Mouse (Mus musculus) lung, embryonic 16.5 days (tissue): ENCODE results near the gene Dcp1b. TPM values are rescaled to one million over a fixed set of nuclear protein-coding genes. Genes with fewer than 3 reads are reported as not detected.
A peak's percentile ranks its signal among the peaks of the same experiment; 100 is the strongest.

Experiments
- ATAC-seq: fragments of 200-750 bp; cut with Nextera tagmentation; 2 replicates; pipeline ENCODE4 v1.8.0; 2017; ENCODE audit warnings: low read depth, mild to moderate bottlenecking, moderate library complexity
- H3K27ac ChIP-seq: fragments of 300-500 bp; sonication (generic); 2 replicates; pipeline ENCODE4 v1.5.1; 2014; ENCODE audit warnings: mild to moderate bottlenecking, control low read depth, low read length
- H3K27me3 ChIP-seq: fragments of 300-500 bp; sonication (generic); 2 replicates; pipeline ENCODE4 v1.6.1; 2014; ENCODE audit warnings: low read depth, low read length, mixed read lengths; ENCODE audit not compliant: control insufficient read depth, insufficient read depth
- H3K36me3 ChIP-seq: fragments of 300-500 bp; sonication (generic); 2 replicates; pipeline ENCODE4 v1.6.1; 2014; ENCODE audit warnings: low read length; ENCODE audit not compliant: control insufficient read depth, insufficient read depth
- H3K4me1 ChIP-seq: fragments of 300-500 bp; sonication (generic); replicated peaks from 2 replicates; pipeline ENCODE4 v1.6.1; 2014; ENCODE audit warnings: low read length, mixed read lengths; ENCODE audit not compliant: control insufficient read depth, insufficient read depth
- H3K4me2 ChIP-seq: fragments of 300-500 bp; sonication (generic); 2 replicates; pipeline ENCODE4 v1.6.1; 2014; ENCODE audit warnings: low read depth, low read length, control low read depth
- H3K4me3 ChIP-seq: fragments of 300-500 bp; sonication (generic); 2 replicates; pipeline ENCODE4 v1.5.1; 2014; ENCODE audit warnings: mild to moderate bottlenecking, low read length, control low read depth
- H3K9ac ChIP-seq: fragments of 300-500 bp; sonication (generic); 2 replicates; pipeline ENCODE4 v1.6.1; 2014; ENCODE audit warnings: low read length, control low read depth
- H3K9me3 ChIP-seq: fragments of 300-500 bp; sonication (generic); 2 replicates; pipeline ENCODE4 v1.6.1; 2016; ENCODE audit warnings: low read length; ENCODE audit not compliant: control insufficient read depth
- whole genome bisulfite sequencing: fragments of 180-500 bp; shearing (Covaris S2); extraction: QIAGEN DNeasy Blood & Tissue Kit; methylation state at CpG from one replicate; pipeline ENCODE4 v1.1.7; 2014; 5-methylcytosine and 5-hydroxymethylcytosine counted together
- polyA plus RNA-seq: library from polyadenylated mRNA; unstranded; fragments of >200 nt; fragmentation: Nextera tagmentation; extraction: Ambion mirVana; gene quantifications from 2 replicates; pipeline ENCODE4 v1.2.1, GENCODE M21; 2015

Dcp1b gene
- polyA plus RNA-seq, 1 experiment from 2014 or later = 8.3 TPM

DNA sequence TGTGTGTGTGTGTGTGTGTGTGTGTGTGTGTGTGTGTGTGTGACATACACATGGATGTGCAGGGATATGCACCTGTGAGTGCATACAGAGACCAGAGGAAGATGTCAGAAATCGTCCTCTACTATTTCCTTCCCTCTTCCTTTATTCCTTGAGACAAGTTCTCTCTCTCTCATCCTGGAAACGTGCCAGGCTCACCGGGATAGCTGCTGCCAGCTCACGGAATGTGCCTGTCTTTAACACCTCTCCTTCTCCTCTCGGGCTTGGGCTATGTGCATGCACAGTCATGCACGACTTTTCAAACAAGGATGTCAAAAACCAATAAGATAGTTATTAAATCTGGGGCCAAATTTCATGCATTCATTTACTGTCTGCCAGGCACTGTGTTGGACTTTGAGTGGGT, 12.6 kb downstream of the Dcp1b start:
- no peak overlapping the region for H3K4me3 ChIP-seq
- no peaks in the 10 kb centered on the region for H3K27me3 ChIP-seq
- no peak overlapping the region for H3K9ac ChIP-seq
- H3K4me1 ChIP-seq = no peaks in the 10 kb centered on the region
- 55% methylated on average over 6 of the region's 6 CpGs for WGBS
- H3K9me3 ChIP-seq = no peaks in the 10 kb centered on the region
- no peak for ATAC-seq
- H3K36me3 ChIP-seq = peaks cover 6% of the 10 kb centered on the region; the same call in 1 of the 2 replicates
- no peak overlapping the region for H3K27ac ChIP-seq
- no peak overlapping the region for H3K4me2 ChIP-seq

DNA sequence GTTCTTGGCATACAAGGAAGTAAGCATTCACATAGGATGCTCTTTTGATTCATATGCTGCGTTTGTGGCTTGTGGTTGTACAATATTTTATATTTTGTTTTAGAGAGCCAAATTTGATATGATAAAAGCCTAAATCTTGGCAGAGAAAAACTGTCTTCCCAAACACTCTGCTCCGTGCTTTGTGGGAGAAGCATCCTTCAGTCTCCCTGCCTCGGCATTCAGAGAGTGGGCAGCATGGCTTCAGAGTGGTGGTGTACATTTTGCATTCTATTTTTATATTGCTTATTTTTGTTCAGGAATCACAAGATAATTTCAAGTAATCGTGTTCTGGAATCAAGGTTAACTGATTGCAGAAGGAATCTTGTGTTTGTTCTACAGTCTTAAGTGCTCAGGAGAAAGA, 16.4 kb downstream of the Dcp1b start:
- no peaks in the 10 kb centered on the region for H3K27me3 ChIP-seq
- H3K4me1 ChIP-seq = no peaks in the 10 kb centered on the region; the same call in 1 of the 2 replicates
- no peak for ATAC-seq
- no peak overlapping the region for H3K4me2 ChIP-seq
- H3K9me3 ChIP-seq = no peaks in the 10 kb centered on the region
- H3K36me3 ChIP-seq = 0 out of 2 replicates have a peak, but pooled peaks cover 4% of the 10 kb centered on the region
- no peak overlapping the region for H3K27ac ChIP-seq
- H3K4me3 ChIP-seq = no peak overlapping the region
- 67% methylated on average over 4 of the region's 4 CpGs for WGBS
- H3K9ac ChIP-seq = no peak overlapping the region

GRCm38 (mm10) chr6:119193571-119194154, 18.6 kb downstream of the Dcp1b start:
- WGBS = 61% methylated on average over 15 of the region's 15 CpGs
- Histone ChIP-seq H3K27ac (no peak overlapping the region), H3K4me2 (no peak overlapping the region), H3K27me3 (no peaks in the 10 kb centered on the region), H3K36me3 (0 out of 2 replicates have a peak, but pooled peaks cover 4% of the 10 kb centered on the region), H3K9ac (no peak overlapping the region), H3K4me1 (peaks cover 4% of the 10 kb centered on the region), H3K4me3 (no peak overlapping the region), H3K9me3 (no peaks in the 10 kb centered on the region)
- ATAC-seq = no peak

DNA sequence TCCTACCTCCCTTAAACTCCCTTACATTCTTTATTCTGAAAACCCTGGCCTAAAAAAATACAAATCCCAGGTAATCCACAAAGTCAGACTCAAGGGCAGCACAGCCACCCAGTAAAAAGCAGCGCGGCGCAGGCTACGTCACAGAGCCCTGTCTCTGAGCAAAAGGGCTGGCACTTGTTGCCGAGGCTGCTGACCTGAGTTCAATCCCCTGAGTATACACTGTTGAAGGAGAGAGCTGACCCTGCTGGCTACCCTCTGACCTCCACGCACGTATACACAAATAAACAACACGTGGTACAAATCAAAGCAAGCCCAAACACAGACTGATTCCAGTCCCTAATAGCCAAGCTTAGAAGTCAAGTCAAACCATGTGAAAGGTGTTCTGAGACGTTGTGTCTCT, 19.1 kb downstream of the Dcp1b start:
- Histone ChIP-seq H3K4me1 (peaks cover 6% of the 10 kb centered on the region), H3K9ac (no peak overlapping the region), H3K27ac (no peak overlapping the region), H3K4me2 (no peak overlapping the region), H3K9me3 (no peaks in the 10 kb centered on the region), H3K36me3 (0 out of 2 replicates have a peak, but pooled peaks cover 4% of the 10 kb centered on the region), H3K4me3 (no peak overlapping the region), H3K27me3 (no peaks in the 10 kb centered on the region)
- ATAC-seq = no peak
- WGBS = 64% methylated on average over 9 of the region's 9 CpGs

GRCm38 (mm10) chr6:119194601-119195000, 19.5 kb downstream of the Dcp1b start:
- H3K9ac ChIP-seq = no peak overlapping the region
- H3K27me3 ChIP-seq = no peaks in the 10 kb centered on the region
- H3K36me3 ChIP-seq = 0 out of 2 replicates have a peak, but pooled peaks cover 4% of the 10 kb centered on the region
- H3K9me3 ChIP-seq = no peaks in the 10 kb centered on the region
- peaks cover 7% of the 10 kb centered on the region for H3K4me1 ChIP-seq
- 60% methylated on average over 7 of the region's 7 CpGs for WGBS
- ATAC-seq = no peak
- H3K4me3 ChIP-seq = no peak overlapping the region
- no peak overlapping the region for H3K27ac ChIP-seq
- no peak overlapping the region for H3K4me2 ChIP-seq

- Histone ChIP-seq H3K27me3 (no peaks in the 10 kb centered on the region), H3K4me2 (no peak within 1 kb of the TSS), H3K9ac (no peak within 1 kb of the TSS), H3K9me3 (no peaks in the 10 kb centered on the region), H3K36me3 (0 out of 2 replicates have a peak, but pooled peaks cover 4% of the 10 kb centered on the region), H3K27ac (peak within 1 kb of the TSS; percentile 44), H3K4me3 (no peak within 1 kb of the TSS), H3K4me1 (peaks cover 7% of the 10 kb centered on the region)
- 36% methylated on average over 17 of the region's 17 CpGs for WGBS
- ATAC-seq = peak; percentile 81
These were observed 21.6 kb downstream of the Dcp1b start, which contains the start of gene Cacna1c for GRCm38 (mm10) chr6:119196382-119197305. Gene Cacna1c, minus strand, starts transcription at chr6:119196418.

DNA sequence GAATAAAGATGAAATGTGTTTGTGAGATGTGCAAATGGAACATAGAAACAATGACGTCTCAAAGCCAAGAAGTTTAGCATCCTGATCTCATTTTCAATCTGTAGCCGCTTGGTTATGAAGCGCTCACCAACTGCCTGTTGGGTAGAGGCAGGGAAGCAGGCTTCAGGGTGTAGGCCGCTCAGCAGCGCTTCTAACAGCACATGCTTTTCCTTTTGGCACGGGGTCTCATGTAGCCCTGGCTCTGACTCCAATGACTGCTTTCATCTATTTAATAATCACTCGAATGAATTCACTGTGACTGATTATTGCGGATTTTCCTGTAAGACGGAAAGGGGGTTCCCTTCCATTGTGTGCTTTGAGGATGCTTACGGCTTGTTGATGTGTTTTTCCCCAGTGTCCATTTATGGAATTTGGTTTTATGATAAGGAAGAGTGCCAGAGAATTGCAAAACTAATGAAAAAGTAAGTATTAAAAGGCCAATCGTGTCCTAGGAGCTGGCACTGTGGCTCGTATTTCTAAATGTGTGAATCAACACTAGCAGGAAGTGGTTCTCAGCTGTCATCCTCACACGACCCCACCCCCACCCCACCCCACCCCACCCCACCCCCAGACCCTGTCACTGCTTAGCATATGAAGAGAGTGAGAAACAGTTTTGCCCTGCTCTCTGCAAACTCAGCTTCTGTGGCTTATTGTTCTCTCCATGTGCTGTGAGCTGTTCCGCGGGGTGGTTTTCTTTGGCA, 23.7 kb downstream of the Dcp1b start:
- Histone ChIP-seq H3K36me3 (no peaks in the 10 kb centered on the region), H3K27ac (peak overlapping the region; percentile 39), H3K4me1 (peaks cover 7% of the 10 kb centered on the region), H3K27me3 (no peaks in the 10 kb centered on the region), H3K4me2 (no peak overlapping the region), H3K9me3 (no peaks in the 10 kb centered on the region), H3K4me3 (no peak overlapping the region), H3K9ac (no peak overlapping the region)
- ATAC-seq = peak; percentile 72
- WGBS = 41% methylated on average over 15 of the region's 15 CpGs

GRCm38 (mm10) chr6:119199274-119199879, 24.3 kb downstream of the Dcp1b start:
- Histone ChIP-seq H3K36me3 (no peaks in the 10 kb centered on the region), H3K4me1 (peaks cover 7% of the 10 kb centered on the region), H3K9me3 (no peaks in the 10 kb centered on the region), H3K27me3 (no peaks in the 10 kb centered on the region), H3K9ac (no peak overlapping the region), H3K4me2 (no peak overlapping the region), H3K4me3 (no peak overlapping the region), H3K27ac (peak overlapping the region; percentile 39; the same call in 1 of the 2 replicates)
- ATAC-seq = no peak
- WGBS = 52% methylated on average over 8 of the region's 8 CpGs
